Mouse (Mus musculus) ZHBTc4 (cell line): ENCODE measurements around the gene Madcam1.

Experiments used
- DNase-seq: peaks from one replicate; pipeline ENCODE4 v3.0.0-alpha.2; 2011; ENCODE audit warnings: low read depth, low spot score

The Madcam1 gene

GRCm38 (mm10) chr10:79668076-79668475 is 3.7 kb downstream of the Madcam1 start:
- no peak for DNase-seq

- peak; percentile 94 for DNase-seq
Measured at GRCm38 (mm10) chr10:79668771-79669575, 4.6 kb downstream of the Madcam1 start, which contains the start of gene Tpgs1. Tpgs1 (plus strand) TSS chr10:79669369.

GRCm38 (mm10) chr10:79669576-79670057 is 5.3 kb downstream of the Madcam1 start:
- DNase-seq: peak; percentile 95

- peak; percentile 52 for DNase-seq
Measured at GRCm38 (mm10) chr10:79670071-79670888, 5.9 kb downstream of the Madcam1 start.

- DNase-seq: peak; percentile 63
Measured at GRCm38 (mm10) chr10:79671396-79672087, 7.2 kb downstream of the Madcam1 start.

- peak; percentile 73 for DNase-seq
Measured at GRCm38 (mm10) chr10:79672088-79672455, 7.7 kb downstream of the Madcam1 start.

GRCm38 (mm10) chr10:79673054-79673453 is 8.7 kb downstream of the Madcam1 start:
- peak; percentile 69 for DNase-seq

GRCm38 (mm10) chr10:79675346-79676035 is 11.1 kb downstream of the Madcam1 start:
- DNase-seq: peak; percentile 78

- DNase-seq: no peak
Measured at GRCm38 (mm10) chr10:79680606-79681495, 16.5 kb downstream of the Madcam1 start.

- DNase-seq: peak; percentile 100
Measured at GRCm38 (mm10) chr10:79681591-79682245, 17.4 kb downstream of the Madcam1 start, which contains the start of gene Cdc34. Cdc34 (plus strand) TSS chr10:79682195.

GRCm38 (mm10) chr10:79682551-79682915 is 18.2 kb downstream of the Madcam1 start:
- DNase-seq: no peak

- peak; percentile 91 for DNase-seq
Measured at GRCm38 (mm10) chr10:79682916-79683582, 18.7 kb downstream of the Madcam1 start.

GRCm38 (mm10) chr10:79683726-79684640 is 19.6 kb downstream of the Madcam1 start:
- DNase-seq: no peak

- DNase-seq: no peak
Measured at GRCm38 (mm10) chr10:79684770-79685600, 20.6 kb downstream of the Madcam1 start.

GRCm38 (mm10) chr10:79686219-79686618 is 21.9 kb downstream of the Madcam1 start:
- DNase-seq: no peak

GRCm38 (mm10) chr10:79686691-79687090 is 22.3 kb downstream of the Madcam1 start:
- DNase-seq: no peak

- peak; percentile 46 for DNase-seq
Measured at GRCm38 (mm10) chr10:79687513-79687912, 23.2 kb downstream of the Madcam1 start.
